Mouse (Mus musculus): ENCODE measurements around the gene Prkcd. TPM values are rescaled to one million over a fixed set of nuclear protein-coding genes. Genes with fewer than 3 reads are reported as not detected.

Gene Prkcd
- polyA plus RNA-seq, 1 experiment, result 0.41 TPM

- H3K4me1 ChIP-seq (ENCODE audit: control insufficient read depth), result peaks cover 7% of the 10 kb centered on the region
- TF ChIP-seq TAL1 (IDR thresholded peaks at IDR 0.05; ENCODE audit: low read length), result no peak
- no peak for TF ChIP-seq GATA1 (IDR thresholded peaks at IDR 0.05; ENCODE audit: low read length)
- H3K4me3 ChIP-seq (replicated peaks), result no peak overlapping the region
- H3K9me3 ChIP-seq (ENCODE audit: control insufficient read depth, low read length), result no peaks in the 10 kb centered on the region
- H3K36me3 ChIP-seq (ENCODE audit: control insufficient read depth), result no peaks in the 10 kb centered on the region; the same call in 1 of the 2 replicates
- H3K27me3 ChIP-seq (ENCODE audit: control insufficient read depth), result no peaks in the 10 kb centered on the region
These were observed 12.9 kb downstream of the Prkcd start for GRCm38 (mm10) chr14:30612962-30613715.

- TF ChIP-seq TAL1 (IDR thresholded peaks at IDR 0.05; ENCODE audit: low read length) (no peak), GATA1 (IDR thresholded peaks at IDR 0.05; ENCODE audit: low read length) (no peak)
- no peaks in the 10 kb centered on the region for H3K27me3 ChIP-seq (ENCODE audit: control insufficient read depth)
- no peaks in the 10 kb centered on the region; the same call in 1 of the 2 replicates for H3K36me3 ChIP-seq (ENCODE audit: control insufficient read depth)
- peaks cover 7% of the 10 kb centered on the region for H3K4me1 ChIP-seq (ENCODE audit: control insufficient read depth)
- H3K4me3 ChIP-seq (replicated peaks), result no peak overlapping the region
- H3K9me3 ChIP-seq (ENCODE audit: control insufficient read depth, low read length), result no peaks in the 10 kb centered on the region
These were observed 13.5 kb downstream of the Prkcd start for GRCm38 (mm10) chr14:30612523-30612922.

- H3K4me1 ChIP-seq (ENCODE audit: control insufficient read depth), result peaks cover 7% of the 10 kb centered on the region
- no peak for TF ChIP-seq TAL1 (IDR thresholded peaks at IDR 0.05; ENCODE audit: low read length)
- TF ChIP-seq GATA1 (IDR thresholded peaks at IDR 0.05; ENCODE audit: low read length), result no peak
- no peaks in the 10 kb centered on the region for H3K9me3 ChIP-seq (ENCODE audit: control insufficient read depth, low read length)
- no peaks in the 10 kb centered on the region for H3K27me3 ChIP-seq (ENCODE audit: control insufficient read depth)
- H3K36me3 ChIP-seq (ENCODE audit: control insufficient read depth), result peaks cover 3% of the 10 kb centered on the region
- no peak overlapping the region for H3K4me3 ChIP-seq (replicated peaks)
These were observed 15.1 kb downstream of the Prkcd start for GRCm38 (mm10) chr14:30610940-30611339.

GRCm38 (mm10) chr14:30610304-30610703 is 15.7 kb downstream of the Prkcd start:
- Histone ChIP-seq H3K36me3 (ENCODE audit: control insufficient read depth) (peaks cover 3% of the 10 kb centered on the region), H3K27me3 (ENCODE audit: control insufficient read depth) (no peaks in the 10 kb centered on the region), H3K4me1 (ENCODE audit: control insufficient read depth) (peaks cover 7% of the 10 kb centered on the region), H3K4me3 (replicated peaks) (no peak overlapping the region), H3K9me3 (ENCODE audit: control insufficient read depth, low read length) (no peaks in the 10 kb centered on the region)
- TF ChIP-seq GATA1 (IDR thresholded peaks at IDR 0.05; ENCODE audit: low read length) (no peak), TAL1 (IDR thresholded peaks at IDR 0.05; ENCODE audit: low read length) (no peak)

- no peak overlapping the region for H3K4me3 ChIP-seq (replicated peaks)
- H3K9me3 ChIP-seq (ENCODE audit: control insufficient read depth, low read length), result no peaks in the 10 kb centered on the region
- peaks cover 5% of the 10 kb centered on the region for H3K4me1 ChIP-seq (ENCODE audit: control insufficient read depth)
- TF ChIP-seq TAL1 (IDR thresholded peaks at IDR 0.05; ENCODE audit: low read length) (no peak), GATA1 (IDR thresholded peaks at IDR 0.05; ENCODE audit: low read length) (no peak)
- peaks cover 3% of the 10 kb centered on the region for H3K36me3 ChIP-seq (ENCODE audit: control insufficient read depth)
- no peaks in the 10 kb centered on the region for H3K27me3 ChIP-seq (ENCODE audit: control insufficient read depth)
These were observed 16.5 kb downstream of the Prkcd start for GRCm38 (mm10) chr14:30609499-30609898.

- Histone ChIP-seq H3K9me3 (ENCODE audit: control insufficient read depth, low read length) (no peaks in the 10 kb centered on the region), H3K27me3 (ENCODE audit: control insufficient read depth) (no peaks in the 10 kb centered on the region), H3K4me1 (ENCODE audit: control insufficient read depth) (peaks cover 5% of the 10 kb centered on the region), H3K36me3 (ENCODE audit: control insufficient read depth) (peaks cover 3% of the 10 kb centered on the region), H3K4me3 (replicated peaks) (no peak overlapping the region)
- no peak for TF ChIP-seq GATA1 (IDR thresholded peaks at IDR 0.05; ENCODE audit: low read length)
- no peak for TF ChIP-seq TAL1 (IDR thresholded peaks at IDR 0.05; ENCODE audit: low read length)
These were observed 17.8 kb downstream of the Prkcd start for GRCm38 (mm10) chr14:30608176-30608575.

GRCm38 (mm10) chr14:30607696-30608095 is 18.3 kb downstream of the Prkcd start:
- Histone ChIP-seq H3K27me3 (ENCODE audit: control insufficient read depth) (no peaks in the 10 kb centered on the region), H3K36me3 (ENCODE audit: control insufficient read depth) (peaks cover 3% of the 10 kb centered on the region), H3K4me3 (replicated peaks) (no peak overlapping the region), H3K4me1 (ENCODE audit: control insufficient read depth) (peaks cover 5% of the 10 kb centered on the region), H3K9me3 (ENCODE audit: control insufficient read depth, low read length) (no peaks in the 10 kb centered on the region)
- no peak for TF ChIP-seq TAL1 (IDR thresholded peaks at IDR 0.05; ENCODE audit: low read length)
- TF ChIP-seq GATA1 (IDR thresholded peaks at IDR 0.05; ENCODE audit: low read length), result no peak

- Histone ChIP-seq H3K4me3 (replicated peaks) (no peak overlapping the region), H3K4me1 (ENCODE audit: control insufficient read depth) (no peaks in the 10 kb centered on the region; the same call in 1 of the 2 replicates), H3K36me3 (ENCODE audit: control insufficient read depth) (peaks cover 6% of the 10 kb centered on the region), H3K9me3 (ENCODE audit: control insufficient read depth, low read length) (no peaks in the 10 kb centered on the region), H3K27me3 (ENCODE audit: control insufficient read depth) (no peaks in the 10 kb centered on the region)
- no peak for TF ChIP-seq TAL1 (IDR thresholded peaks at IDR 0.05; ENCODE audit: low read length)
- no peak for TF ChIP-seq GATA1 (IDR thresholded peaks at IDR 0.05; ENCODE audit: low read length)
These were observed 19.2 kb downstream of the Prkcd start for GRCm38 (mm10) chr14:30606817-30607216.

GRCm38 (mm10) chr14:30597142-30597541 is 28.9 kb downstream of the Prkcd start:
- Histone ChIP-seq H3K36me3 (ENCODE audit: control insufficient read depth) (peaks cover 19% of the 10 kb centered on the region), H3K4me1 (ENCODE audit: control insufficient read depth) (no peaks in the 10 kb centered on the region), H3K27me3 (ENCODE audit: control insufficient read depth) (no peaks in the 10 kb centered on the region), H3K9me3 (ENCODE audit: control insufficient read depth, low read length) (no peaks in the 10 kb centered on the region), H3K4me3 (replicated peaks) (no peak overlapping the region)
- TF ChIP-seq TAL1 (IDR thresholded peaks at IDR 0.05; ENCODE audit: low read length), result no peak
- no peak for TF ChIP-seq GATA1 (IDR thresholded peaks at IDR 0.05; ENCODE audit: low read length)

All from erythroblast, embryonic 14.5 days (primary cell).